Mouse (Mus musculus) heart, adult 2 months (tissue): ENCODE measurements around the gene Ncl.

Experiments
- CTCF ChIP-seq: fragments of 200-600 bp; IDR thresholded peaks from 2 replicates; pipeline ENCODE4 v1.8.1; 2022; ENCODE audit warnings: antibody characterized with exemption, mild to moderate bottlenecking, moderate library complexity
- EP300 ChIP-seq: fragments of 200-500 bp; IDR thresholded peaks from 2 replicates; pipeline ENCODE4 v1.6.1; 2011; ENCODE audit warnings: low read depth, low read length, control low read depth; ENCODE audit not compliant: insufficient read depth
- POLR2A ChIP-seq: fragments of 200-500 bp; IDR thresholded peaks from 2 replicates; pipeline ENCODE4 v1.6.1; 2011; ENCODE audit warnings: mild to moderate bottlenecking, low read depth, low read length, control low read depth; ENCODE audit not compliant: insufficient read depth

GRCm38 (mm10) chr1:86404834-86405233 lies 45.6 kb upstream of the Ncl start:
- peak; percentile 64 for TF ChIP-seq CTCF
- no peak for TF ChIP-seq EP300
- TF ChIP-seq POLR2A, result no peak
